Mouse (Mus musculus) ES-E14 (cell line): ENCODE data around the gene Tomm70a.
A peak's percentile ranks its signal among the peaks of the same experiment; 100 is the strongest.

Experiments
- CHD2 ChIP-seq: IDR thresholded peaks from 2 replicates; pipeline ENCODE4 v1.6.1; 2014; ENCODE audit warnings: mild to moderate bottlenecking, low read depth, low read length, inconsistent platforms
- HCFC1 ChIP-seq: IDR thresholded peaks from 2 replicates; pipeline ENCODE4 v1.6.1; 2012; ENCODE audit warnings: low read length, inconsistent platforms, borderline replicate concordance; ENCODE audit not compliant: insufficient read depth
- MAFK ChIP-seq: IDR thresholded peaks from 2 replicates; pipeline ENCODE4 v1.6.1; 2014; ENCODE audit warnings: mild to moderate bottlenecking, low read depth, low read length, inconsistent platforms; ENCODE audit not compliant: insufficient read depth
- ZC3H11A ChIP-seq: IDR thresholded peaks from 2 replicates; pipeline ENCODE4 v1.6.1; 2012; ENCODE audit warnings: low read depth, mild to moderate bottlenecking, inconsistent platforms, low read length, borderline replicate concordance
- ZNF384 ChIP-seq: IDR thresholded peaks from 2 replicates; pipeline ENCODE4 v1.6.1; 2012; ENCODE audit warnings: low read depth, low read length, inconsistent platforms

DNA sequence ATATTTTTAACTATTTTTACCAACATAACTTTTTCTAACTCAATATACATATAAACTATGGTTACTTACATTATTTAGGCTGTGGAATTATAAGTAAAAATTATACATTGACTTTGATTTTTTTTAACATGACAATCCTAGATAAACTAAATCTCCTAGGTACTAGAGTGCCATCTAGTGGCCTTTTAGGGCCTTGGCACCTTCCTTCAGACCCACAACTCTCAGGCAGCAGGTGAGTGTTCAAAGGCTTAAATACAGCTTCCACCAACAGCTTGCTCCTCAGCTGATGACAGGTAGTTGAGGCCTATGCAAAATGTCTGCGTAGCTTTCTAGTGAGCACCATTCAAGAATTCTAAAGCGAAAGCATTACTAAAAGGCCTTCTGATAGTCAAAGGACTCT is 55.8 kb downstream of the Tomm70a start:
- TF ChIP-seq HCFC1 (no peak), CHD2 (no peak), ZC3H11A (peak; percentile 63), ZNF384 (peak; percentile 81; the same call in 1 of the 2 replicates), MAFK (no peak)
